Mouse (Mus musculus) cerebellum, postnatal 14 days (tissue): ENCODE measurements at regions not wholly inside any gene's neighbourhood (a gene's known extent, or its start where the extent isn't known, plus 50 kb on each side); places are given as distances from the start of the nearest gene placed in this dataset.

Source experiments
- DNase-seq, 2 experiments: peaks; one replicate each; pipeline ENCODE4 v3.0.0; 2021; ENCODE audit warnings: mixed read lengths in 2 of 2

DNA sequence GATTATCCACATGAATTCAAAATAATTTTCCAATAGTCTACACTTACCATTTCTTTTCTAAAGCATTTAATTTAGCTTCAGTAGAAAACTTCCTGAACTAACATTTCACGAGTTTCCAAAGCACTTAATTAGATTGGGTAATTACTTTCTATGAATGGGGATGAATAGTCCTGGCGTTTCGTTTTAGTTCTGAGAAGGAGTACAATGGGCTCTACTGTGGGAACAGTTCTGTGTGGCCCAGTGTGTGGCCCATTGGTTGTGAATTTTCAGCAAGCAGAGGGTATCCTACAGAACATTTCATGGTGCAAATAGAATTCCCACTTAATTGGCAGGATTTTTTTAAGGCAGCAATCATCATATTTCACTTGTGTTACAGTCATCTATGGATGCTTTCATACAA lies 95.5 kb downstream of the 1700017N19Rik start:
- no peak for DNase-seq

DNA sequence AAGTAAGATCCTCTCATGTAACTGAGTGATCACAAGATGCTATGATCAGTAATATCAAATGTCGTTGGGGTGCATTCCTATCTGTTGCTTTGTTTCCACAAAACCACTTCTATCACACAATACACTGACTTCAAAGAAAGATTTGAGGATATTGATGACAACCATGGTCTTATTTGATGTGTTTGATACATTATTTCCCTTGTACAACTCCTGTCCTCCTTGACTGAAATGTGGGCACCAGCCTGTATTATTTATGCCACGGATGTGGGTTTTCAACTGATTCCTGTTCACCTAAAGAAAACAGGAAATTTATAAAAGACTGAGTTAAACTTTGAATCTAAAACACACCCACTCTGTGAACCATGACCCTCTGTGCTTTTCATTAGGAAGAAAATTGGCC lies 105.7 kb downstream of the 1700017N19Rik start:
- DNase-seq, result no peak

DNA sequence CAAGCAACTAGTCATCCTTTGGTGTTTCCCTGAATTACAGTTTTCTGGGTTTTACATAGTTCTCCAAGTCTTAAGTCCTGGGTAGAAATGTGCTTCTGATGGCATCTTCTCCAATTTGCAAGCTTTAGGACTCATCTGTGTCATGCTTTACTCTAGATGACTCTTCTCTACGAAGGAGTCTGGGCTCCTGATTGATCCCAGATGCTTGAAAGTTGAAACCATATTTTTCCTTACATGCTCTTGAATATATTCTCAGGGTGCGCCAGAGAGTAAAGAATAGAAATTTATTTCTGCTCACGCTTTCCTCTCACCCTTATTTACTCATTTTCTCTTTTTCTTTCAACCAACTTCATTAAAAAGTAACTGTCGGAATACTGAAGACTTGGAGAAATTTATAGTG lies 108.9 kb downstream of the 1700017N19Rik start:
- DNase-seq, result no peak

DNA sequence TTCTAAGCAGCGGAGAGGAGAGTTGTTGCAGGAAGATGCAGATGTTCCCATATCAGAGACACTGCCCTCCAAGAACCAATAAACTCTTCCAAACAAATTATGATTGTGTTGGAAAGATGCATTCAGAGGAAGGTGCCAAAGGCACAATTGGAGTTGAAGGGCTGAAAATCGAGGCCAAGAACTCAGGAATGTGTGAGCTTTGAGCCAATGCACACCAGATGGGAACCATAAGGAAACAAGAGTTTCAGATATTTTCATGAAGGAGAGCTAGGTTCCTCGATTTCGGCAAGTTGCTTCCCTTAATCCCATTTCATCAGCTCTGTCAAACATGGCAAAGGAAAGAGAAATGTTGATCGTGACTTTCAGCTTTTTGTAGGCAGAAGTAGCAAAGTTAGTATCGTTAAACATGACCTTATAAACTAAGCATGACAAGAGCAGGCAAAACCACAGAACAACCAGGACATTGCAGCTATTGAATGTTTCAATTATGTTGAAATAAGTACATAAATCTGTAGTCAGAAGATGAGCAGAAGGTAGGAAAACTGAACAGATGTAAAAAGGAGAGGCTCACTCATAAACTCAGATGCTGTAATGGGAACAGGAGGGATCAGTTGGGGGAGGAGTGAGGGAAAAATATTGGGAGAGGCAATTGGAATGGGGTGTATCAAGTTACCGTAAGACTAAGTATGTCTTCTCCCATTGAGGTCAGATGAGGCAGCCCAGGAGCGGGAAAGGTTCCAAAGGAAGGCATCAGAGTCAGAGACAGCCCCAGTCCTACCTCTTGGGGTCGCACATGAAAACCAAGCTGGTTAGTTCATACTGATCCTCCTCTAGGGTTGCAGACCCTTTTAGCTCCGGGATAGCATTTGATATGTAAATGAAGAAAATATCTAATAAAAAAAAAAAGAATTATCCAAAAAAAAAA lies 110.3 kb downstream of the 1700017N19Rik start:
- DNase-seq, result peak; percentile 56 to 72

DNA sequence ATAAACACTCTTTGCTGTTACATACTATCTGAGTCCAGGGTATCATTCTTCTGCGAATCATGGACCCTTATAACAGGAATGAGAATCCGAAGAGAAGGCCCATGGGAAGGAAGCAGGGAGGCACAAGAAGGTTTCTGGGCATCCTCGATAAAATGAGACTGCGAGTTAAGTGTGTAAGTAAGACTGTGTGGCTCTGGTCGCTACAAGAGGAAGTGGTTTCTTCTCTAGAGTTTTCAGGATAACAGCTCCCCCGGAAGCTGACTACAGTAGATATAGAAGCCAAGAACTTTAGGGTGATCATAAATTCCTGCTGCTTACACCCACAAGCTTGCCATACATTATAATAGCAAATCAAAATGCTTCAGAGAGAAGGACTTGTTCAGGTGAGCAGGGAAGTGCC lies 111.7 kb downstream of the 1700017N19Rik start:
- no peak for DNase-seq

DNA sequence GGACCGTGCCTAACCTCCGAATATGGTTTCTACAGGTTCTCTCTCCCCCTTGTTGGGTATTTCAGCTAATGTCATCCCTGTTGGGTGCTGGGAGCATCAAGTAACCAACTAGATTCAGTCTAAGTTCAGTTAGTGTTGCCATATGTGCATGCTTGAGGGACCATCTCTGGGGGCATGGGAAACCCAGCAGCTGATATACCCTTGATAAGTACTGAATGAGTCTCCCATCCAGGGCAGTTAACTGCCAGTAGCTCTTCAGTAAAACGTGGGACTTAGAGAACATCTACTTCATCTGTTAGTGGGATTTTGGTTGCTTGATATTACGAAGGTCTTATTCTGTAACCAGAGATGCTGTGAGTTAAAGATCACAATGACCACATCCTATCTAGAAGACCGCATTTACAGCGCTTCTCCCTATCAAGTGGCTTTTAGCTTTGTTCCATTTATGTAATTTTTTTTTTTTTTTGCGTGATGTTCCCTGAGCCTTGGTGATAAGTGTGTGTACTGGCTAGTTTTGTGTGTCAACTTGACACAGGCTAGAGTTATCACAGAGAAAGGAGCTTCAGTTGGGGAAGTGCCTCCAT lies 125.9 kb downstream of the 1700017N19Rik start:
- DNase-seq, result no peak

DNA sequence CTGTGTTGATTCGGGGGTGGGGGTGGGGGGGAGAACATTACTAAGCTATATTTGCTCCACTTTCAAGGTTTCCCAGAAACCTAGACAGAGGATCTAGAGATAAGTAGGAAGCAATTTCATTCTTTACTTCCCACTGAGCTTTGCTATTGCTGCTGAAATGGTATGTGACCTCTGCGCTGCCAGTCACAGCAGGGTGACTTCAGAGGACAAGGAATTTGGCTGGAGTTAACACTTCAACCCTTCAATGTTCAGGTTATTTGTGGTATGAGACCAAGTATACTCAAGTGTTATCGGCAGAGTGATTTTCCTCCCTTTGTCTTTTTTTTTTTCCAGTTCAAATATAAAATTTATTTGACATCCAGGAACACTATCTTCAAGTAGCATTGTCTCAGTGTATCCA lies 128.3 kb downstream of the 1700017N19Rik start:
- DNase-seq, result peak in 1 of 2 experiments; percentile 36

DNA sequence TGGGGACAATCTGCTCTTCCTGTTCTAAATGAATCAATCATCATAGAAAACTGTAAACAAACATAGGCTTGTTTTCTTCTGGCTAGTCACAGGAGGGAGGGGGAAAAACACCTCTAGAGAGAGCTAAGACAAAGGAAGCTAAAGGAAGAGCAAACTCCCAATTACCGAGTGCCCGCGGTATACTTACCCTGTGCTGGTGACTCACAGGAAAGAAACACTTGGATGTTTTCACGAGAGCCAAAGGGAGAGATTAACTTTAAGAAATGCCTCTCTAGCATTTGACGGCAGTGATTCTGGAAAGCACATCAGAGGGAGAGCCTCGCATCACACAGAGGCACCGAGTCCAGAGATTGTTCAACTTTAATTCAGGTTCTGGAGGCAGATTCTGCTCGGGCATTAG lies 151.0 kb downstream of the 1700017N19Rik start:
- DNase-seq, result no peak

DNA sequence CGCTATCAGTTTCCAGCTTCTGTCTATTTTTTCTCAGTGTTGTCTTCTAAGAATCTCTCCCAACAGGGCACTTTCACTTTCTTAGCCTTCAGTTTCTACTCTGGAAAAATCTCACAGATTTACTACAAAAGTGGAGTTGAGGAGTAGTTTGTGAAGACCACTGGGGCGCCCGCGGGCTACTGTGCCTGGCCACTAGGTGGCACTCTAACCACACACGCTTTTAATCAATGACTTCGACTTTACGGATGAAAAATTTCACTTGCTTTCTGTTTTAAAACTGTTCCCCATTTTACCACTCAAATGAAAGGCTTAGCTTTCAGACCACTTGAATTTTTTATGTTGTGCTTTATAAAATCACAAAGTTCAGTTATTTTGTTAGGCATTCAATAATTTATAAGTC lies 151.8 kb downstream of the 1700017N19Rik start:
- peak; percentile 86 for DNase-seq

DNA sequence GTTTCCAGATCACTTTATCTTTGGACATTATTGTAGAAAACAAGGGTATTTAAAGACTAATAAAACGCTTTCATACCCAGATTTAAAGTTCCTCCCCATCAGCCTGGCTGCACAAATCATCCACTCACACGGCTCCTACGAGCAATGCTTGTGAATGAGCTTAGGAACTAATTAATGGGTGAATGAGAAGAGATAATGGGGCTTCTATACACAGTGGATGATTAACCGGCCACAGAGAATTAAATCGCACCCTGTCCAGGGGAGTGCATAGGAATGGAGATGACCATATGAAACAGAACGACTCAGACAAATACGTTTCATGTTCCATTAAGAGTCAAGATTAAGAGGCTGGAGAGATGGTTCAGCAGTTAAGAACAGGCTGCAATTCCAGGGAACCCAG lies 155.9 kb downstream of the 1700017N19Rik start:
- no peak for DNase-seq

DNA sequence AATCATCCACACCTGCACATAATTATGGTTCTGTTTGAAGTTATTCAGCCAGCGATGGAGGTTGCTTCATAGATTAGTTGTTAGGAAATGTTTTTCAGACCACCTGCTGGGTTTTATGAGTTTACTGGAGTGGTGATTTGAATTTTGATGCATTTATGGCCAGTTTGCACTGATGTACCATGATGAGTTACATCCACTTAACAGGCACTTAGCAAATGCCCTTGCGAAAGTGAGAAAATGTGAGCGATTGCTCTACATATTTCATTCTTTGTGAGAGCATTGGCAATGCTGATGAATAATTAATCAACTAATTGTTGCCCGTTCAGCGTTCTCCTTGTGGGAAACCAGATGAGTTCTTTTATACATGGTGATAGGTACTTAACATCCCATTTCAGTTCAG lies 164.7 kb downstream of the 1700017N19Rik start:
- DNase-seq, result no peak

DNA sequence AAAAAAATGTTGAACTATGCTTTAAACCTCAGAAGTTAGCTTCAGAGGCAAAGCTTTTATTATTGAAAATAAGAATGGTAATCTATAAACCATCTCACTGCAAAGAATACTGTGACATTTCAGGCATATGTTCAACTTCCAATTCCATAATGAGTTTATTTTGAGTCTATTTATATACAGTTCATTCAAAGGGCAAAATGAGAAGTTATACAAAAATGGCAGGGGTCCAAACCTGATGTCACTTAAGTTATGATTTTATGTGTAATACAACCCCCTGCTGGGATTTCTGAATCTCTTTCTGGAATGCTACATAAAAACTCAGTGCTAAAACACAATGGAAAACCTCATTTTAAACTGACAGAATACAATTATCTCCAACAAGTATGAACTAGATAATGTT lies 184.0 kb downstream of the 1700017N19Rik start:
- no peak for DNase-seq

DNA sequence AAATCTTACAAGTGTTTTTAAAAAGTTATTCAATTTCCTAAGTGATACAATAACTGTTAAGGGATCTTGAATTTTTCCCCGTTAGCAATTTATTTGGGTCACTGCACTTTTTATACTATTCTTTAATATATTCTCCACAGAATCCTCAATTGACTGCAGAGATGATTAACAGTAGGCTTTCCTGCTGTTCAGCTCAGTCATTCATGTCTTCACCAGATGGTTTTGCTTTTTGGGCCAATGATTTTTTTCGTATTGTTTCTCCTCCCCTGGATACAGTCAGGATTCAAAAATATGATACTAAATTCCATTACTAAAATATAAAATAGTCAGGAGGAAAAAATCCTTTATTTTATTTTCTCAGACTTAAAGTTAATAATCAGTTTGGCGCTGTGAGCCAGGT lies 201.9 kb downstream of the 1700017N19Rik start:
- peak; percentile 9 to 68 for DNase-seq

DNA sequence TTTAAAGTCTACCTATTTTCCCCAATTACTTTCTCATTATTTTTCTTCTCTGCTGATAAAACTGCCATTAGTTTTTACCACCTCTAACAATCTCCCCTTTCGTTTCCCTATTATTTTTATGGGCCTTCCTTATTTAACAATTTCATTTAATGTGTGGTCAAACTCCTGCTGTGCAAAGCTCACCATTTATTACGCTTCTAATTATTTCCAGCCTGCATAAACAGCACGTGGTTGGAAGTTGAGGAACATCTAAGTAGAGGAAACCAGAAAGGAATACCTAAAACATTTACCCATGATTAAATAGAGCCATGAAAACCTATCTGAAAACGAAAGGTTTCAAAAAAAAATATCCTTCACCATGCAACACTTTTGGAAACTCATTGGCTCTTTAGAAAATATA lies 202.3 kb downstream of the 1700017N19Rik start:
- DNase-seq, result peak in 1 of 2 experiments; percentile 41

DNA sequence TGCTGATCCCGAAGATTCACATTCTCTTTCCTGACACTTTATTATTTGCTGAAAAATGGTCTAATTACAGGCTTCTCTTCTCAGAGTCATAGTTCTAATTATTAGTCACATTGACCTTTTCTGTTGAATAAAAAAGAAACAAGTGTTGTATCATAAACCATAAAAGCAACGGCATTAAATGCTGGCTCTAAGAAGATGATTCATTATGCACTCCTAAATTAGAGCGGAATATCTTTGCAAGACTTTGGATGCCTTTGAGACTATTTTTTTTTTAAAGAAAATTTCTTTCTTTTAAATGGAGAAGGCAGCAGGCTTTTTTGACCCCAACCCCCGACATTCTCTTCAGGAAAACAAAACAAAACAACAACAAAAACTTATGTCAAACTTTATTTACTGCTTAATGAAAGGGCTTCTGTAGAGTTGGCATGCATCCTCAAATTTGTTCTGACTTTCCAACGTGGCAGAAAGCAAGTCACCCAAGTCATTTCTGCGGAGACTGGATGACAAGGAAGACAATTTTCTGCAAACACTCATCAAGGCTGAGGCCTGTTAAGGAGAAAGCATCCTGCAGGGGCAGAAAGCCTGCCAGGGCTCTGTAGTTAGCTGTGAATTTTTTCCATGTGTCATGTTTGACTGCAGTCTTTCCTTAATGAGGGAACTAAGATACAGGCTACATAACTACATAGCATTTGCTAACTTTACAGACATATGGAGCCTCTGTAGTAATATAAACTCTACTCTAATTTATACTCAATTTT lies 205.1 kb downstream of the 1700017N19Rik start:
- peak; percentile 26 to 59 for DNase-seq

DNA sequence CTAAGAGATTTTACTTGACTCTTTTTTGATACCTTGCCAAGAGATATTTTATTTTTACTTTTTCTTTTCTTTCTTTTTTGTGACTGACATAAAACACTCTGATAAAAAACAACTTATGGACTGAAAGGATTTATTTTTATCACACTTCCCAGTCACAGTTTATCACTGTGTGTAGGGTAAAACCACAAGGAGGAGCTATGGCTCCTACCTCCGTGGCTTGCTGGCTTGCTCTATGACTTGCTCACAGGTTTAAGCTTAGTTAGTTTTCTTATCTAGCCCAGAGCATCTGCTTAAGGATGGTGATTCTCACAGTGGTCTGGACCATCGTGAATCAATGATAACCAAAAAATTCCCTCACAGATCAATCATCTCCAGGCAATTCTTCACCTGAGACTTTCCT lies 221.4 kb downstream of the 1700017N19Rik start:
- no peak for DNase-seq

DNA sequence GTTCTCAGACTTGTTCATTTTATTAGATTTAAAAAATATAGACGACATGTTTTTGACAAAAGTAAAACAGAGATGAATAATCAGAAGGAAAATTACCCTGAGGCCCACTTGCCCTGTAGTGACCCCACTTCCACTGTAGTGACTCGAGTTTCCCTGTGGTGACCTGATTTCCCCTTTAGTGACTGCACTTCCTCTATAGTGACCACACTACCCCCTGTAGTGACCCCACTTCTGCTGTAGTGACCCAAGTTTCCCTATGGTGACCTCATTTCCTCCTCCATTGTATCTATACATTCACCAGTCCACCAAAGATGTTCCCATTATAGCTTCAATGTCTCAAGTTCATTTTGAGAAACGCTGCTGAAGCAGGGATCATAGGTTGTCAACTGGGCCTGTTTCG lies 244.5 kb downstream of the 1700017N19Rik start:
- no peak for DNase-seq

DNA sequence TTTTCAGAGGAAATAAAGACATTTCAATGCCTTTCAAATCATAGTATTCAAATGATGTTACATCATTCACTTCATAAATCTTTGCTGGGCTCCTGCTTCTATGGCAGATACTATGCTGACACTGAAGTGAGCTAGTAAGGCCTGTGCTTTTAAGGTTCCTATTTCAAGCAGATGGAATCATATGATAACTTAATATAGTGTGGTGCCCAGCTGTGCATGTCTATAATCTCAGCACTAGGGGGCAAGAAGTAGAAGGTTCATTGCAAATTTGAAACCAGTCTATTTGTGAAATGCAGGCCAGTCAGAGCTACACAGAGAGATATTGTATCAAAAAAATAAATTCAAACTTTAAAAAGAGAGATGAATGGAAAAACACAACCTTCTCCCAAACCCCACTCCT lies 262.9 kb downstream of the 1700017N19Rik start:
- DNase-seq, result no peak

DNA sequence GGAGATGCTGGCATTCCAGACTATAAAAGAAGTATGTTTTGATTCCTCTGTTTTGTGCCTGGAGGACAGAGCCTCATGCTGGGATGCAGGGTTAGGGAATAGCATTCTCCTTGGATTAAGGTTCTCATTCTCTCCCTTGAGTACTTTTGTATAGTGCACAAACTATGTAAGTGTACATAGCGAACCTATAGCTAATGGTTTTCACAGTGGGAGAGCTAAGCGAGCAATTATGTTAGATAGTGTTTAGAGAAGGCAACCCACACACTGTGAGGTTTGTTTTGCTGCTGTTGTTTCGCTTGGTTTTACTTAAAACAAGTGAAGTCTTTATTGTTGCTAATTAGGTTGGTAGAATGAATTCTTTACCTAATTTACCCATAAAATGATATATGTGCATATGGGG lies 266.2 kb downstream of the 1700017N19Rik start:
- DNase-seq, result no peak

DNA sequence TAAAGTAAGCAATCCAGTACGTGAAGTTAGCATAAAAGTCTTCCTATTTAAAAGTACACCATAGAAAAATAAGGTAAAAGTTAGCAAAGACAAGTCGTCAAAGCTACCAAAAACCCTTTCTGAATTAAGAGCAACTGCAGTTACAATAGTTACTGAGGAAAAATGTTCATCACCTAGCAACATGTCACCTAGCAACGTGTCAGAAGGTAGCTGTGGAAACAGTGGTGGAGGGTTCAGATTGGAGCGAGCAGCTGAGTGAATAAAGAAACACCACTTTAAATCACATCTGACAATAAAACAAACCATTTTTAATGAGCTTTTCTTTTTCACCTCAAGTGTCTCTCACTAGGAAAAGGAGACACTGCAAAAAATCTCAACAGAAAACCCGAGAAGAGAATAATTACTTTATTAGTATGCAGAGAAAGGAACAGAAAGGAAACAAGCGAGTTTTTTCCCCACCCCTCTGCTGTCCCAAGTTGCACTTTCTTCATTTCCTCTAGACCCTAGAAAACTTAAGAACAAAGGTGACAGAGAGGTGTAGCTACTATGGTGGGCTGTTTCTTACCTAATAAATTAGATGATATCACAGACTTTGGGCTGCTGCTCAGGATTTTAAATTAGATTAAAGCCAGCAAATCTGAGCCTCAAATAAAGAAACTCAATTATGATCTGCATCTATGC lies 275.4 kb downstream of the 1700017N19Rik start:
- peak; percentile 2 to 5 for DNase-seq

DNA sequence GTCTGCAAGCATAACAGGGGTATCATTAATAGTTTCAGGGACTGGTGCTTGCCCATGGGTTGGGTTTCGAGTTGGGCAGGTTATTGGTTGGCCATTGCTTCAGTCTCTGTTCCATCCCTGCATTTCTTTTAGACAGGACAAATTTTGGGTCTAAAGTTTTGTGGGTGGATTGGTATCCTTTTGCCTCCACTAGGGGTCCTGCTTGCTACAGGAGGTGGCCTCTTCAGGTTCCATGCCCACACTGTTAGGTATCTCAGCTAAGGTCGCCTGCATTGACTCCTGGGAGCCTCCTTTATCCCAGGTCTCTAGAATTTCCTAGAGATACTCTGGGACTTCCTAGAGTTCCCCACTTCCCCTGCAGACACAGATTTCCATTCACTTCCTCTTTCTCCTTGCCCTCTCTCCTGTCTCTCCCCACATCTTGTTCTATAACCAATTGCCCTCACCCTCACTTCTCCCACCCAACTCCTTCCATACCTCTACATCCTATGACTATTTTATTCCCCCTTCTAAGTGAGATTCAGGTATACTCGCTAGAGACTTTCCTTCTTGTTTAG lies 278.2 kb downstream of the 1700017N19Rik start:
- DNase-seq, result peak in 1 of 2 experiments; percentile 11

DNA sequence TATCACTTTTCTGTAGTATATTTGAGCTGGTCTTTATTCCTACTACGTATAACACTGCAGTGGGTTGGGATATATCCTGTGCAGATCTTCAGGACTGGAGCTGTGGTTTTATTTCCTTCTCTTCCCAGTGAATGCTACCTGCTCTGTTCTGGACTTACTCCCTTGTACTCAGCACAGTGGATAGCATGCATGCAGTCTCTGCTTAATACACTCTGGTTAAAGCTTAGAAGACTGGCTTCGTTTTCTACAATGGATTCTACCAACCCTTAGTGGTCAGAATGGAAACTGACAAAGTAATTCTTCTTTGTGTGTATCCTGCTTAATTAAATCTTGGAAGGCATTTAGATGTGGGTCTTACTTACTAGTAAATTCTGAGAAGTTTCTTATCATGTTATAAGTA lies 292.3 kb downstream of the 1700017N19Rik start:
- DNase-seq, result no peak

DNA sequence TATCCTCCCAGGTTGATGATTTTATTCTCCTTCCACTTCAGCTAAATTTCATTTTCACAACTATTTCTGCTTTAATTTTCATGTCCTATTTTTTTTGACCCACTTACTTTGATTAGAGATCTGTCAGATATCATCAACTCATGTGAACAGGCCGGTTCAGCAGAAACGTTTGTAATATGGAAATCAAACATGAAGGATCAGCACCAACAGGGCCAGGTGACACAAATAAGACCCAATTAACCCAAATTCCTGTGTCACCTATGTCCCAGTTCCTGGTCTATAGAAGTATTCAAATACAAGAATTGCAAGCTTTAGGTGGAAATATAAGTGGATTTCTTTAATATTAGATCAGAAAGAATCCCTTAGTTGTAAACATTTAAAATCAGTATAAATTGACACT lies 332.7 kb downstream of the 1700017N19Rik start:
- DNase-seq, result no peak
